Mouse (Mus musculus): ENCODE results near the gene Zdhhc14.

The Zdhhc14 gene

GRCm38 (mm10) chr17:5491801-5492745 lies at the start of gene Zdhhc14:
Gene Zdhhc14, plus strand, starts transcription at chr17:5492557.
- peak; percentile 97 for DNase-seq

- no peak for DNase-seq
Measured at GRCm38 (mm10) chr17:5443260-5443659, 49.1 kb upstream of the Zdhhc14 start.

GRCm38 (mm10) chr17:5443751-5444150 lies 48.6 kb upstream of the Zdhhc14 start:
- no peak for DNase-seq

- no peak for DNase-seq
Measured at GRCm38 (mm10) chr17:5453657-5454056, 38.7 kb upstream of the Zdhhc14 start.

- no peak for DNase-seq
Measured at GRCm38 (mm10) chr17:5463912-5464311, 28.4 kb upstream of the Zdhhc14 start.

GRCm38 (mm10) chr17:5466736-5467135 lies 25.6 kb upstream of the Zdhhc14 start:
- no peak for DNase-seq

- no peak for DNase-seq
Measured at GRCm38 (mm10) chr17:5467177-5467576, 25.2 kb upstream of the Zdhhc14 start.

GRCm38 (mm10) chr17:5472268-5472667 lies 20.1 kb upstream of the Zdhhc14 start:
- peak; percentile 74 for DNase-seq

GRCm38 (mm10) chr17:5475960-5476725 lies 16.2 kb upstream of the Zdhhc14 start:
- DNase-seq, result peak; percentile 52

- DNase-seq, result no peak
Measured at GRCm38 (mm10) chr17:5483456-5483855, 8.9 kb upstream of the Zdhhc14 start.

- DNase-seq, result peak; percentile 69
Measured at GRCm38 (mm10) chr17:5484663-5485062, 7.7 kb upstream of the Zdhhc14 start.

GRCm38 (mm10) chr17:5488156-5488555 lies 4.2 kb upstream of the Zdhhc14 start:
- no peak for DNase-seq

GRCm38 (mm10) chr17:5490351-5490750 lies 2.0 kb upstream of the Zdhhc14 start:
- no peak for DNase-seq

GRCm38 (mm10) chr17:5491031-5491800 lies 1.1 kb upstream of the Zdhhc14 start:
- DNase-seq, result peak; percentile 90

GRCm38 (mm10) chr17:5492746-5493160 lies 396 bp downstream of the Zdhhc14 start:
- peak; percentile 77 for DNase-seq

GRCm38 (mm10) chr17:5493161-5493771 lies 909 bp downstream of the Zdhhc14 start:
- peak; percentile 62 for DNase-seq

GRCm38 (mm10) chr17:5493809-5494208 lies 1.5 kb downstream of the Zdhhc14 start:
- peak; percentile 79 for DNase-seq

GRCm38 (mm10) chr17:5494832-5495231 lies 2.5 kb downstream of the Zdhhc14 start:
- no peak for DNase-seq

GRCm38 (mm10) chr17:5497695-5498094 lies 5.3 kb downstream of the Zdhhc14 start:
- DNase-seq, result no peak

- no peak for DNase-seq
Measured at GRCm38 (mm10) chr17:5498996-5499395, 6.6 kb downstream of the Zdhhc14 start.

GRCm38 (mm10) chr17:5503981-5504760 lies 11.8 kb downstream of the Zdhhc14 start:
- DNase-seq, result no peak

- DNase-seq, result no peak
Measured at GRCm38 (mm10) chr17:5504969-5505368, 12.6 kb downstream of the Zdhhc14 start.

Data from liver (tissue).